Mouse (Mus musculus) heart, postnatal 0 days (tissue): ENCODE results near the gene Itpr1. TPM values are rescaled to one million over a fixed set of nuclear protein-coding genes. Genes with fewer than 3 reads are reported as not detected.

Experiments used
- ATAC-seq: fragments of 200-750 bp; cut with Nextera tagmentation; 2 replicates; pipeline ENCODE4 v1.8.0; 2017; ENCODE audit warnings: low read depth, moderate number of reproducible peaks, moderate library complexity; ENCODE audit not compliant: insufficient read depth
- DNase-seq: peaks from one replicate; pipeline ENCODE4 v3.0.0-alpha.2; 2016; ENCODE audit warnings: low spot score
- H3K27ac ChIP-seq: fragments of 300-500 bp; sonication (generic); 2 replicates; pipeline ENCODE4 v1.5.1; 2014; ENCODE audit warnings: low read depth, mild to moderate bottlenecking
- H3K27me3 ChIP-seq: fragments of 300-500 bp; sonication (generic); 2 replicates; pipeline ENCODE4 v1.6.1; 2014; ENCODE audit warnings: low read length, mixed read lengths; ENCODE audit not compliant: control insufficient read depth, insufficient read depth
- H3K36me3 ChIP-seq: fragments of 300-500 bp; sonication (generic); replicated peaks from 2 replicates; pipeline ENCODE4 v1.6.1; 2014; ENCODE audit warnings: low read length, mixed read lengths; ENCODE audit not compliant: control insufficient read depth, insufficient read depth
- H3K4me1 ChIP-seq: fragments of 300-500 bp; sonication (generic); 2 replicates; pipeline ENCODE4 v1.6.1; 2014; ENCODE audit warnings: antibody characterized with exemption; ENCODE audit not compliant: control insufficient read depth, insufficient read depth
- H3K4me2 ChIP-seq: fragments of 300-500 bp; sonication (generic); 2 replicates; pipeline ENCODE4 v1.6.1; 2014; ENCODE audit warnings: low read depth, mild to moderate bottlenecking, low read length, moderate library complexity
- H3K4me3 ChIP-seq: fragments of 300-500 bp; sonication (generic); 2 replicates; pipeline ENCODE4 v1.5.1; 2014; ENCODE audit warnings: low read depth, low read length
- H3K9ac ChIP-seq: fragments of 300-500 bp; sonication (generic); replicated peaks from 2 replicates; pipeline ENCODE4 v1.6.1; 2014; ENCODE audit warnings: low read depth, low read length, mixed read lengths
- H3K9me3 ChIP-seq: fragments of 300-500 bp; sonication (generic); replicated peaks from 2 replicates; pipeline ENCODE4 v1.6.1; 2016; ENCODE audit warnings: low read length; ENCODE audit not compliant: control insufficient read depth
- CTCF ChIP-seq: IDR thresholded peaks from 2 replicates; pipeline ENCODE4 v1.5.1; 2016; ENCODE audit warnings: antibody characterized with exemption, control low read depth, low read depth
- EP300 ChIP-seq: IDR thresholded peaks from 2 replicates; pipeline ENCODE4 v1.6.1; 2016; ENCODE audit warnings: antibody characterized with exemption, low read depth
- WGBS: fragments of 180-500 bp; shearing (Covaris S2); extraction: QIAGEN DNeasy Blood & Tissue Kit; methylation state at CpG from one replicate; pipeline ENCODE4 v1.1.7; 2014; 5-methylcytosine and 5-hydroxymethylcytosine counted together
- polyA plus RNA-seq: library from polyadenylated mRNA; unstranded; fragments of >200 nt; fragmentation: Nextera tagmentation; extraction: Ambion mirVana; gene quantifications from 2 replicates; pipeline ENCODE4 v1.2.1, GENCODE M21; 2015
- total RNA-seq: library from RNA; depleted of rRNA; stranded (reverse); fragments of >200 nt; gene quantifications from 2 replicates; pipeline ENCODE4 v1.2.3, GENCODE M21; 2014; ENCODE audit warnings: low replicate concordance

Itpr1 gene
- total and polyA plus RNA-seq, 2 experiments from 2014 or later, result 7.1 to 22.2 TPM

DNA sequence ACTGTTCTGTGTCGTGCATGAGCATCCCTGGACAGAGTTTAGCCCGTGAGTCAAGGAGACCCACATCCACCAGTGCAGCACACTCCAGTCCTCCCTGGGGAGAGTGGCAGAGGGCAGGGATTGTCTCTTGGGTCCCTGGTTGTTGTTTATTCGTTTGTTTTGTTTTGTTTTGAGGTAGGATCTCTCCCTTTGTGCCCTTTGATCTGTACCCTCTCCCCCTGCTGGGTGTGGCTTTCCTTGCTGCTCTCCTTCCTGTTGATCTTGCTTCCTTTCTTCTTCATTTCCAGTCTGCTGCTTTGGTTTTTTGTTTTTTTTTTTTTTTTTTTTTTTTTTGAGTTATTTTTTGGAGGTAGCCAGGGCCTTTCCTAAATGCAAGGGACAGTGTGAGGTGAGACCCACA lies 299.2 kb downstream of the Itpr1 start:
- DNase-seq (no peak), ATAC-seq (no peak)
- no peak overlapping the region for H3K27ac ChIP-seq
- 66% methylated on average over 3 of the region's 3 CpGs for WGBS
- H3K27me3 ChIP-seq, result no peaks in the 10 kb centered on the region
- H3K4me3 ChIP-seq, result no peak overlapping the region
- H3K4me1 ChIP-seq, result peaks cover 26% of the 10 kb centered on the region
- no peak for TF ChIP-seq EP300
- no peak for TF ChIP-seq CTCF
- peaks cover 28% of the 10 kb centered on the region for H3K36me3 ChIP-seq
- H3K9ac ChIP-seq, result no peak overlapping the region
- H3K4me2 ChIP-seq, result no peak overlapping the region
- H3K9me3 ChIP-seq, result no peaks in the 10 kb centered on the region

DNA sequence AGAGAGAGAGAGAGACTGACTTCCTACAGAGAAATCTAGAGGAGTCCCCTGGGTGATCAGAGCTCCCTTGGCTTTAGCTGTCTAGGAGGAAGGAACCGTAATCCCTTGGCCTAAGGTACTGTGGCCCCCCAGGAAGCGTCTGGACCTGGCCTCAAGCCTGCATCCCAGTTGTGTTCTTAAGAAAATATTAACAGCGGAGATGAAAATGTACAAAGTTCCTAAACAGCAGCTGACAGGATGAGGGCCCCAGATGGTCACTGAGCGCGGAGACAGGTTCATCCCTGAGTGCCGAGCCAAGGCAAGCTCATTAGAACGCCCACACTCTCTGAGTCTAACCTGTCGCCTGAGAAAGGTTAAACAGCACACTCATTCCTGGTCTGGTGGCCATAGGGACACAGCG lies 300.1 kb downstream of the Itpr1 start:
- Histone ChIP-seq H3K4me2 (no peak overlapping the region), H3K9me3 (no peaks in the 10 kb centered on the region), H3K4me1 (peaks cover 26% of the 10 kb centered on the region), H3K9ac (no peak overlapping the region), H3K36me3 (peaks cover 25% of the 10 kb centered on the region), H3K4me3 (no peak overlapping the region), H3K27ac (no peak overlapping the region), H3K27me3 (no peaks in the 10 kb centered on the region)
- 80% methylated on average over 9 of the region's 9 CpGs for WGBS
- TF ChIP-seq EP300, result no peak
- no peak for TF ChIP-seq CTCF
- no peak for DNase-seq
- no peak for ATAC-seq

DNA sequence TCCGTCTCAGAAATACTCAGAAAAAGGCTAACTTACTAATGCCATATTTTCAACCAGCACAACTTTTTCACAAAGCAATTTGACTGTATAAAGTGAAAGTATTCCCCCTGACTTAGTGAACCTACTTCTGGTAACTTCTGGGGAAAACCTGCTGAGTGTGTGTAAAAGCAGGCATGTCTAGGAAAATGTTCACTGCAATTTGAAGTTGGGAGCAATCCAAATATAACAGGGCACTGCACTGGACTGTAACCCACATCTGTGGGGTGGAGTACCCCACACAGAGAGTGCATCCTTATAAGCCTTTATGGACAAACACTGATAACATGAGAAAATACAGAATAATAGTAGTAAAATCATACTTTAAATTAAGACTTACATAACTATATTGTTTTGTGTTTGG lies 303.4 kb downstream of the Itpr1 start:
- no peak overlapping the region for H3K27ac ChIP-seq
- no peaks in the 10 kb centered on the region for H3K27me3 ChIP-seq
- H3K4me2 ChIP-seq, result no peak overlapping the region
- no peak overlapping the region for H3K4me3 ChIP-seq
- no peak for TF ChIP-seq EP300
- H3K9ac ChIP-seq, result no peak overlapping the region
- 86% methylated on average over 1 of the region's 1 CpGs for WGBS
- ATAC-seq (no peak), DNase-seq (no peak)
- no peaks in the 10 kb centered on the region for H3K9me3 ChIP-seq
- H3K36me3 ChIP-seq, result peaks cover 42% of the 10 kb centered on the region
- peaks cover 6% of the 10 kb centered on the region; the same call in 1 of the 2 replicates for H3K4me1 ChIP-seq

DNA sequence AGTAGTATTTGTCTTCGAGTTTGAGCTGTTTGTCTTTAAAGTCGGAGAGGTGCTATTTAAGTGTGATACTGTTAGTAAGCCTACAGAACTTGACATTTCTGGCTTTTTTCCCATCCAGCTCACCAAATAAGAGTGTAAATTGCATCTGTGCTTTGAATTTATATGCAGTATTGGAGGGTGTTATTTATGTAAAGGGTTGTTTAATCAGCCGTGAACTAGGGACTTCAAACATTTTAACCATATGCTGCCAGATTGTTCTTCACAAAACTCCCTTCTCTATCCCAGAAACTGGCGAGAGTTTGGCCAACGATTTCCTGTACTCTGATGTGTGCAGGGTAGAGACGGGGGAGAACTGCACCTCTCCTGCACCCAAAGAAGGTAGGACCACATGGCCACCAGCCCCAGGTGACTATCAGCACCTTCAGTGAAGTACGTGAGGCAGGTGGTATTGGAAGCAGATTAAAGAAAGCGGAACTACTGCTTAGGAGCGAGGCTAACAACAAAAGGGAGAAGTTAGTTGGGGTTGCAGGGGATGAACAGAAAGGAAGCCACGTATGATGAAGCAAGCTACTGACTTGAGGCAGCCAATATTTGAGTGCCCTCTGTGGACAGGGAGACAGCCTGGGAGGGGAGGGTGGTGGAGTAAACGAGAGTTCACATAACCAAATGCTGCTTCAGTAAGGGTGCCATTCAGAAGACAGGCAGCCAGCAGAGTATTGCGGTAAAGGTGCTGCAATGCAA lies 304.5 kb downstream of the Itpr1 start:
- Histone ChIP-seq H3K4me2 (no peak overlapping the region), H3K9me3 (no peaks in the 10 kb centered on the region), H3K36me3 (peaks cover 52% of the 10 kb centered on the region), H3K27ac (no peak overlapping the region), H3K4me3 (no peak overlapping the region), H3K27me3 (no peaks in the 10 kb centered on the region), H3K4me1 (peaks cover 6% of the 10 kb centered on the region; the same call in 1 of the 2 replicates), H3K9ac (no peak overlapping the region)
- DNase-seq (no peak), ATAC-seq (no peak)
- TF ChIP-seq CTCF (no peak), EP300 (no peak)
- WGBS, result 81% methylated on average over 12 of the region's 12 CpGs

DNA sequence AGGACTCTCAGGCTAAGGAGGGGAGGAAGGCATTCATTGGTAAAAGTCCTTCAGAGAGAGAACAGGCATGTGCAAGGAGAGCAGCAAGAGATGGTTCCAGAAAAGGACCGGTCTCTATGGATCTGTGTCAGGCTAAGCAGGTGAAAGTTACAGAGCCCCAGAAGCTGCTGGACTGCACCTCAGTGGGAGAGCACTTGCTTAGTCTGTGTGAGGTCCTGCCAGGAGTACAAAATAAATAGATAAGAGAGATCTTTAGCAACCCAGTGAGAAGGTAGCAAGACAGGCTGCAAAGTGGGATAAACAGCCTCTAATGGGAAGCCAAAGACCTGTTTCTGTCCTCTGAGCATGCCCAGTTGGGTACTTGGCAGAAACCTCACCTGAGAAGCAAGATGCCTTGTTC lies 305.1 kb downstream of the Itpr1 start:
- Histone ChIP-seq H3K9me3 (no peaks in the 10 kb centered on the region), H3K36me3 (peaks cover 52% of the 10 kb centered on the region), H3K27me3 (no peaks in the 10 kb centered on the region), H3K4me1 (peaks cover 6% of the 10 kb centered on the region; the same call in 1 of the 2 replicates), H3K4me3 (no peak overlapping the region), H3K27ac (no peak overlapping the region), H3K4me2 (no peak overlapping the region), H3K9ac (no peak overlapping the region)
- 94% methylated on average over 1 of the region's 1 CpGs for WGBS
- DNase-seq, result no peak
- ATAC-seq, result no peak
- TF ChIP-seq CTCF (no peak), EP300 (no peak)

DNA sequence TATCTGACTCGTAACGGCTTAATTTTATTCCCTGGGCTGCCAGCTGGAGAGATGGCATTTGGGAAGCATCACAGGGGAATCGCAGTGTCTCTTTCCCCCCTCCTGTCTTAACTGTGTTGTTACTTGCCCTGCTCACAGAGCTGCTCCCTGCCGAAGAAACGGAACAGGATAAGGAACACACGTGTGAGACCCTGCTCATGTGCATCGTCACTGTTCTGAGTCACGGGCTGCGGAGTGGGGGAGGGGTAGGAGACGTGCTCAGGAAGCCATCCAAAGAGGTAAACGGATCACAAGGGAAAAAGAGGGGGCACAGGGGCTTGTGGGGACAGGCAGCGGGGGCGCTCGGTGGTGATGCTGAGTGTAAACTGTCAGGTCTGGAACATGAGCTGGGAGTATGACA lies 305.7 kb downstream of the Itpr1 start:
- Histone ChIP-seq H3K27ac (no peak overlapping the region), H3K27me3 (no peaks in the 10 kb centered on the region), H3K36me3 (peaks cover 57% of the 10 kb centered on the region), H3K9ac (no peak overlapping the region), H3K4me1 (peaks cover 6% of the 10 kb centered on the region; the same call in 1 of the 2 replicates), H3K9me3 (no peaks in the 10 kb centered on the region), H3K4me3 (no peak overlapping the region), H3K4me2 (no peak overlapping the region)
- DNase-seq, result no peak
- TF ChIP-seq CTCF (no peak), EP300 (no peak)
- ATAC-seq, result no peak
- 83% methylated on average over 14 of the region's 14 CpGs for WGBS
